Mouse (Mus musculus) inflammation-experienced regulatory T-cells, adult 6 months (primary cell): ENCODE data around the gene Orc3. TPM values are rescaled to one million over a fixed set of nuclear protein-coding genes. Genes with fewer than 3 reads are reported as not detected.

Experiments
- polyA plus RNA-seq, 3 experiments: library from polyadenylated mRNA; unstranded; fragments of 100-300 nt; shearing (Covaris generic); gene quantifications; one replicate each; pipeline ENCODE4 v1.2.1; 2017

Orc3 gene
- polyA plus RNA-seq, 3 experiments from 2014 or later = 92.5 to 124 (median 103) TPM

Other genes starting within 250 kb of the Orc3 start
- gene Akirin2, start 64.0 kb downstream of the Orc3 start, polyA plus RNA-seq = 10 to 100 TPM in 2 of 3 experiments, 1 to 10 TPM in 1; 9.2 to 14.9 (median 11.9) TPM
- 10 to 100 TPM; 46.3 to 56.7 (median 47.9) TPM for gene Rars2, start within 50 bp of the Orc3 start, polyA plus RNA-seq
- gene Slc35a1, start 72.5 kb upstream of the Orc3 start, polyA plus RNA-seq = 10 to 100 TPM; 27.2 to 40.3 (median 31.1) TPM
- not detected for gene Cfap206, start 115.3 kb upstream of the Orc3 start, polyA plus RNA-seq
- not detected for gene Gm136, start 141.3 kb upstream of the Orc3 start, polyA plus RNA-seq
- 10 to 100 TPM; 49.9 to 66.6 (median 62.0) TPM for gene Smim8, start 163.5 kb upstream of the Orc3 start, polyA plus RNA-seq